In the genomic region with DNA sequence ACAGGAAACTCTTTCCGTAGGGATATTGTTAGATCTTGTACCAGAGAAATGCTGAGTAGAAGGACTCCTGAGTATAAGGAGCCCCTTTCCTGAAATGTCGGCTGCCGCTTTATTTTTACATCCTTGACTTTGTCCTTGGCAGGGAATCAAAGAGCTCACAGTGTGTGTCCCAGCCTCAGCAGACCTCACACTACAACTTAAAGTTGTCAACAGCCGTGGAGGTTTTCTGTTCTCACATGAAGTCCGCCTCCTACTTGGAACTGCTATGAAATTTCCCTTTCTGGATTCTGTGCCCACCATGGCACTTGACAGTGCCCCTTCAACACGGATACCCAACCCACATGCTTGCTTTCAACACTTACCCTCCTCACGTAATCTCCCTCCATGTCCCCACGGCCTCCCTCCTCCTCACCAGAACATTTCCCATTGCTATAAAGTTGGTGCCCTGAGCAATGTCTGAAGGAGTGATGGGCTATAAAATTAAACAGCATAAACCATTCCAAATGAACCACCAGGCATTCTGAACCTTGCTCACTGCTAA, we compare ENCODE assay signal across 29 mouse cellular contexts.
A peak's percentile ranks its signal among the peaks of the same experiment; 100 is the strongest.
DNase-seq lines count a peak whose midpoint lies in the region; ATAC-seq lines count a peak whose summit lies in the region.
"Had no signal": no experiment of that assay in that cellular context is flagged by ENCODE, and none has a peak within 500 bp of the region (broad histone marks: within the 10 kb centered on the region; RNA-seq: fewer than 3 reads in every experiment).

No protein-coding gene starts in this region.

- peak; percentile 15 to 47 for DNase-seq in adrenal gland, adult (ENCODE audit: inconsistent age in 2 of 2, low spot score in 1 of 2)
- no peak for DNase-seq in adrenal gland, postnatal 14 days
- no peak for DNase-seq in limb, embryonic 10.5 days (ENCODE audit: low spot score)
- DNase-seq in telencephalon, adult 2 months (ENCODE audit: low read depth, low spot score), result peak; percentile 40
- DNase-seq: adrenal gland, postnatal 25 days; cerebellum, adult 18-20 months; cerebellum, postnatal 10 days; gastrocnemius, postnatal 10 days; kidney, adult 11 months; kidney, postnatal 14 days; layer of hippocampus, adult 9-11 months; retina, postnatal 1 day; right cerebral cortex, postnatal 25 days; thymus, postnatal 14 days had no signal

- H3K4me1 ChIP-seq in heart, embryonic 13.5 days, result peaks cover 16% of the 10 kb centered on the region
- no peaks in the 10 kb centered on the region for H3K4me1 ChIP-seq in heart, embryonic 11.5 days (ENCODE audit: control insufficient read depth, insufficient read depth, low read length)
- H3K4me1 ChIP-seq in limb, embryonic 13.5 days, result peaks cover 9% of the 10 kb centered on the region
- H3K4me1 ChIP-seq in limb, embryonic 10.5 days, result peaks cover 6% of the 10 kb centered on the region; the same call in 1 of the 2 replicates
- H3K4me1 ChIP-seq: embryonic facial prominence, embryonic 13.5 days; forebrain, embryonic 10.5 days; forebrain, embryonic 15.5 days; hindbrain, embryonic 13.5 days; liver, embryonic 15.5 days; midbrain, embryonic 15.5 days; neural tube, embryonic 15.5 days; stomach, embryonic 15.5 days had no signal

- no peaks in the 10 kb centered on the region for H3K9me3 ChIP-seq in heart, embryonic 13.5 days
- H3K9me3 ChIP-seq in heart, embryonic 11.5 days (replicated peaks; ENCODE audit: control insufficient read depth, low read length), result no peaks in the 10 kb centered on the region
- no peaks in the 10 kb centered on the region for H3K9me3 ChIP-seq in limb, embryonic 13.5 days
- H3K9me3 ChIP-seq in limb, embryonic 10.5 days (replicated peaks), result no peaks in the 10 kb centered on the region
- H3K9me3 ChIP-seq: embryonic facial prominence, embryonic 13.5 days; forebrain, embryonic 10.5 days; forebrain, embryonic 15.5 days; hindbrain, embryonic 13.5 days; liver, embryonic 15.5 days; midbrain, embryonic 15.5 days; neural tube, embryonic 15.5 days; stomach, embryonic 15.5 days had no signal

- H3K9ac ChIP-seq in heart, embryonic 13.5 days, result no peak overlapping the region
- no peak overlapping the region for H3K9ac ChIP-seq in heart, embryonic 11.5 days (ENCODE audit: low read depth, low read length)
- no peak overlapping the region for H3K9ac ChIP-seq in limb, embryonic 13.5 days
- H3K9ac ChIP-seq: embryonic facial prominence, embryonic 13.5 days; forebrain, embryonic 15.5 days; hindbrain, embryonic 13.5 days; liver, embryonic 15.5 days; midbrain, embryonic 15.5 days; neural tube, embryonic 15.5 days; stomach, embryonic 15.5 days had no signal

- H3K36me3 ChIP-seq in heart, embryonic 13.5 days, result no peaks in the 10 kb centered on the region
- no peaks in the 10 kb centered on the region for H3K36me3 ChIP-seq in heart, embryonic 11.5 days (ENCODE audit: control insufficient read depth, insufficient read depth, low read length)
- H3K36me3 ChIP-seq in limb, embryonic 13.5 days, result no peaks in the 10 kb centered on the region
- no peaks in the 10 kb centered on the region for H3K36me3 ChIP-seq in limb, embryonic 10.5 days
- H3K36me3 ChIP-seq: embryonic facial prominence, embryonic 13.5 days; forebrain, embryonic 10.5 days; liver, embryonic 15.5 days; stomach, embryonic 15.5 days had no signal

- peak; percentile 51 for ATAC-seq in heart, embryonic 13.5 days (ENCODE audit: extremely low read depth, insufficient number of reproducible peaks, low FRiP score, low TSS enrichment)
- no peak for ATAC-seq in heart, embryonic 11.5 days (replicated peaks; ENCODE audit: insufficient number of reproducible peaks, low FRiP score, low TSS enrichment)
- no peak for ATAC-seq in limb, embryonic 13.5 days (ENCODE audit: low FRiP score, low read depth)
- ATAC-seq: activated CD4-positive, CD25-positive, alpha-beta regulatory T cell, adult 4 months; forebrain, embryonic 15.5 days; inflammation-experienced regulatory T-cells, adult 6 months; midbrain, embryonic 15.5 days had no signal

- no peak overlapping the region for H3K4me3 ChIP-seq in heart, embryonic 13.5 days
- H3K4me3 ChIP-seq in heart, embryonic 11.5 days (ENCODE audit: low read depth, low read length), result no peak overlapping the region
- H3K4me3 ChIP-seq in limb, embryonic 13.5 days, result no peak overlapping the region
- no peak overlapping the region for H3K4me3 ChIP-seq in limb, embryonic 10.5 days
- H3K4me3 ChIP-seq: embryonic facial prominence, embryonic 13.5 days; forebrain, embryonic 10.5 days; forebrain, embryonic 15.5 days; hindbrain, embryonic 13.5 days; liver, embryonic 15.5 days; midbrain, embryonic 15.5 days; neural tube, embryonic 15.5 days; stomach, embryonic 15.5 days had no signal

- 0 out of 2 replicates have a peak overlapping the region, but pooled peaks have one; percentile 39 for H3K27ac ChIP-seq in heart, embryonic 13.5 days (replicated peaks)
- no peak overlapping the region for H3K27ac ChIP-seq in heart, embryonic 11.5 days (ENCODE audit: low read depth, low read length)
- no peak overlapping the region for H3K27ac ChIP-seq in limb, embryonic 13.5 days
- H3K27ac ChIP-seq in limb, embryonic 10.5 days, result no peak overlapping the region
- H3K27ac ChIP-seq: embryonic facial prominence, embryonic 13.5 days; forebrain, embryonic 10.5 days; forebrain, embryonic 15.5 days; hindbrain, embryonic 13.5 days; liver, embryonic 15.5 days; macrophage; midbrain, embryonic 15.5 days; neural tube, embryonic 15.5 days; stomach, embryonic 15.5 days had no signal

- H3K4me2 ChIP-seq in heart, embryonic 13.5 days, result peak overlapping the region; percentile 11; the same call in 1 of the 2 replicates
- H3K4me2 ChIP-seq in heart, embryonic 11.5 days, result no peak overlapping the region
- 0 out of 2 replicates have a peak overlapping the region, but pooled peaks have one; percentile 17 for H3K4me2 ChIP-seq in limb, embryonic 13.5 days (replicated peaks)
- H3K4me2 ChIP-seq: embryonic facial prominence, embryonic 13.5 days; forebrain, embryonic 15.5 days; hindbrain, embryonic 13.5 days; liver, embryonic 15.5 days; midbrain, embryonic 15.5 days; neural tube, embryonic 15.5 days; stomach, embryonic 15.5 days had no signal

- H3K27me3 ChIP-seq in heart, embryonic 13.5 days (replicated peaks), result peaks cover 34% of the 10 kb centered on the region
- no peaks in the 10 kb centered on the region for H3K27me3 ChIP-seq in heart, embryonic 11.5 days (ENCODE audit: control insufficient read depth, insufficient read depth, low read length)
- peaks cover 14% of the 10 kb centered on the region; the same call in 1 of the 2 replicates for H3K27me3 ChIP-seq in limb, embryonic 13.5 days
- no peaks in the 10 kb centered on the region for H3K27me3 ChIP-seq in limb, embryonic 10.5 days (ENCODE audit: low read depth, poor library complexity, severe bottlenecking)
- H3K27me3 ChIP-seq: CH12.LX; embryonic facial prominence, embryonic 13.5 days; forebrain, embryonic 15.5 days; hindbrain, embryonic 13.5 days; liver, embryonic 15.5 days; midbrain, embryonic 15.5 days; neural tube, embryonic 15.5 days; stomach, embryonic 15.5 days had no signal

- WGBS in heart, embryonic 13.5 days, result 37% methylated on average over 8 of the region's 8 CpGs
- 48% methylated on average over 8 of the region's 8 CpGs for WGBS in heart, embryonic 11.5 days (ENCODE audit: insufficient replicate concordance)
- 40% methylated on average over 8 of the region's 8 CpGs for WGBS in limb, embryonic 13.5 days
- 83% methylated on average over 8 of the region's 8 CpGs for WGBS in limb, embryonic 10.5 days

Comparison
In these comparisons a context has a peak if more than half of its experiments do, and no peak if none do; other contexts are left out.
1. DNase-seq: peak in adrenal gland, adult (2 of 2) and telencephalon, adult 2 months (single experiment); none in adrenal gland, postnatal 14 days (single experiment) and limb, embryonic 10.5 days (single experiment).